Mouse (Mus musculus): ENCODE measurements around the gene Ier2. TPM values are rescaled to one million over a fixed set of nuclear protein-coding genes. Genes with fewer than 3 reads are reported as not detected.
A peak's percentile ranks its signal among the peaks of the same experiment; 100 is the strongest.
"Not testable (repeated sequence)": the region's sequence is repeated elsewhere in the genome, so short reads cannot be mapped to it uniquely, and the experiment has no call there.

Ier2 gene
- total RNA-seq, 2 experiments from 2014 or later: 5.9 to 6.5 TPM

- no peak for DNase-seq
Observed at GRCm38 (mm10) chr8:84695140-84695539, 32.5 kb upstream of the Ier2 start.

GRCm38 (mm10) chr8:84693332-84693731, 30.7 kb upstream of the Ier2 start:
- intact Hi-C loops (cut with DNase I): no loop called here
- H3K27ac ChIP-seq: no peak overlapping the region
- TF ChIP-seq CTCF (IDR thresholded peaks at IDR 0.05): no peak
- DNase-seq: no peak
- no peak overlapping the region for H3K4me3 ChIP-seq

More at GRCm38 (mm10) chr8:84695140-84695539, 32.5 kb upstream of the Ier2 start:
- intact Hi-C loops (cut with DNase I): no loop called here
- no peak overlapping the region for H3K27ac ChIP-seq
- no peak overlapping the region for H3K4me3 ChIP-seq
- no peak for TF ChIP-seq CTCF (IDR thresholded peaks at IDR 0.05)

GRCm38 (mm10) chr8:84689091-84689915, 26.7 kb upstream of the Ier2 start:
- peak overlapping the region; percentile 83 for H3K27ac ChIP-seq
- H3K4me3 ChIP-seq: peak overlapping the region; percentile 92
- DNase-seq: peak; percentile 90
- no peak for TF ChIP-seq CTCF (IDR thresholded peaks at IDR 0.05)
- intact Hi-C loops (cut with DNase I): no loop called here

- intact Hi-C loops (cut with DNase I): no loop called here
- DNase-seq: peak; percentile 94
- peak within 1 kb of the TSS; percentile 83 for H3K27ac ChIP-seq
- peak within 1 kb of the TSS; percentile 92 for H3K4me3 ChIP-seq
- TF ChIP-seq CTCF (IDR thresholded peaks at IDR 0.05): peak; percentile 35
Observed at GRCm38 (mm10) chr8:84687705-84688100, 25.1 kb upstream of the Ier2 start, which contains the start of gene Nacc1. Gene Nacc1, minus strand, starts transcription at chr8:84687862.

GRCm38 (mm10) chr8:84687003-84687704, 24.5 kb upstream of the Ier2 start:
- intact Hi-C loops (cut with DNase I): no loop called here
- TF ChIP-seq CTCF (IDR thresholded peaks at IDR 0.05): no peak
- no peak for DNase-seq
- H3K4me3 ChIP-seq: peak overlapping the region; percentile 92
- peak overlapping the region; percentile 83 for H3K27ac ChIP-seq

- peak within 1 kb of the TSS; percentile 92 for H3K4me3 ChIP-seq
- peak within 1 kb of the TSS; percentile 83 for H3K27ac ChIP-seq
- DNase-seq: no peak
- no peak for TF ChIP-seq CTCF (IDR thresholded peaks at IDR 0.05)
- intact Hi-C loops (cut with DNase I): no loop called here
Observed at GRCm38 (mm10) chr8:84686191-84687002, 23.7 kb upstream of the Ier2 start, which contains the start of gene Trmt1. Gene Trmt1, plus strand, starts transcription at chr8:84686307.

- TF ChIP-seq CTCF (IDR thresholded peaks at IDR 0.05): no peak
- DNase-seq: no peak
- Histone ChIP-seq H3K27ac (no peak overlapping the region), H3K4me3 (no peak overlapping the region)
- intact Hi-C loops (cut with DNase I): no loop called here
Observed at GRCm38 (mm10) chr8:84684537-84684936, 21.9 kb upstream of the Ier2 start.

GRCm38 (mm10) chr8:84682257-84682656, 19.6 kb upstream of the Ier2 start:
- DNase-seq: no peak
- no peak for TF ChIP-seq CTCF (IDR thresholded peaks at IDR 0.05)
- intact Hi-C loops (cut with DNase I): no loop called here
- Histone ChIP-seq H3K27ac (no peak overlapping the region), H3K4me3 (no peak overlapping the region)

- Histone ChIP-seq H3K4me3 (no peak overlapping the region), H3K27ac (no peak overlapping the region)
- no peak for TF ChIP-seq CTCF (IDR thresholded peaks at IDR 0.05)
- intact Hi-C loops (cut with DNase I): no loop called here
- DNase-seq: no peak
Observed at GRCm38 (mm10) chr8:84681476-84681875, 18.8 kb upstream of the Ier2 start.

GRCm38 (mm10) chr8:84677305-84677704, 14.7 kb upstream of the Ier2 start:
- DNase-seq: no peak
- no peak overlapping the region for H3K4me3 ChIP-seq
- intact Hi-C loops (cut with DNase I): no loop called here
- no peak for TF ChIP-seq CTCF (IDR thresholded peaks at IDR 0.05)
- H3K27ac ChIP-seq: no peak overlapping the region

- H3K27ac ChIP-seq; H3K4me3 ChIP-seq; DNase-seq; intact Hi-C loops (cut with DNase I): not testable (repeated sequence)
Observed at GRCm38 (mm10) chr8:84670295-84671006, 7.8 kb upstream of the Ier2 start.

Data from gastrocnemius, adult 2 months (tissue).